Mouse (Mus musculus): Measurements from ENCODE around the gene Jmjd8.

Jmjd8 gene

GRCm38 (mm10) chr17:25879750-25880149 lies 51.1 kb downstream of the Jmjd8 start:
- DNase-seq (ENCODE audit: low read depth) = no peak

GRCm38 (mm10) chr17:25880196-25880910 lies 51.7 kb downstream of the Jmjd8 start, which contains the start of gene Wfikkn1:
TSS of gene Wfikkn1 (minus strand) at chr17:25880858.
- no peak for DNase-seq (ENCODE audit: low read depth)

- DNase-seq (ENCODE audit: low read depth) = no peak
Observed at GRCm38 (mm10) chr17:25880913-25881641, 52.4 kb downstream of the Jmjd8 start.

Measured in fibroblast of lung, adult 2 months (primary cell).